Mouse (Mus musculus) heart, adult 2 months (tissue): ENCODE data around the gene Adam15. TPM values are rescaled to one million over a fixed set of nuclear protein-coding genes. Genes with fewer than 3 reads are reported as not detected.

Experiments used
- DNase-seq, 2 experiments: peaks; one replicate each; pipeline ENCODE4 v3.0.0; 2021
- H3K27ac ChIP-seq: fragments of 200-600 bp; 2 replicates; pipeline ENCODE4 v1.8.1; 2022
- H3K27me3 ChIP-seq: fragments of 200-500 bp; 2 replicates; pipeline ENCODE4 v1.6.1; 2012; ENCODE audit warnings: mild to moderate bottlenecking, low read length, inconsistent platforms, mixed read lengths; ENCODE audit not compliant: control insufficient read depth, insufficient read depth
- H3K36me3 ChIP-seq: fragments of 200-500 bp; 2 replicates; pipeline ENCODE4 v1.6.1; 2012; ENCODE audit warnings: low read length, inconsistent platforms; ENCODE audit not compliant: control insufficient read depth, insufficient read depth
- H3K4me1 ChIP-seq: fragments of 200-500 bp; 2 replicates; pipeline ENCODE4 v1.6.1; 2011; ENCODE audit warnings: low read length; ENCODE audit not compliant: control insufficient read depth, insufficient read depth
- H3K4me3 ChIP-seq: fragments of 200-600 bp; 2 replicates; pipeline ENCODE4 v1.8.1; 2022
- H3K79me2 ChIP-seq: fragments of 200-500 bp; replicated peaks from 2 replicates; pipeline ENCODE4 v1.6.1; 2012; ENCODE audit warnings: mild to moderate bottlenecking, inconsistent platforms, low read length, moderate library complexity, mixed read lengths; ENCODE audit not compliant: control insufficient read depth, insufficient read depth
- H3K9ac ChIP-seq: fragments of 200-500 bp; 2 replicates; pipeline ENCODE4 v1.6.1; 2012; ENCODE audit warnings: low read depth, mild to moderate bottlenecking, control low read depth, inconsistent platforms, low read length, mixed read lengths
- CTCF ChIP-seq: fragments of 200-600 bp; IDR thresholded peaks from 2 replicates; pipeline ENCODE4 v1.8.1; 2022; ENCODE audit warnings: antibody characterized with exemption, mild to moderate bottlenecking, moderate library complexity
- EP300 ChIP-seq: fragments of 200-500 bp; IDR thresholded peaks from 2 replicates; pipeline ENCODE4 v1.6.1; 2011; ENCODE audit warnings: low read depth, low read length, control low read depth; ENCODE audit not compliant: insufficient read depth
- POLR2A ChIP-seq: fragments of 200-500 bp; IDR thresholded peaks from 2 replicates; pipeline ENCODE4 v1.6.1; 2011; ENCODE audit warnings: mild to moderate bottlenecking, low read depth, low read length, control low read depth; ENCODE audit not compliant: insufficient read depth
- WGBS: fragments of 180-500 bp; shearing (Covaris S2); methylation state at CpG from one replicate; pipeline ENCODE4 v1.1.7; 2018; 5-methylcytosine and 5-hydroxymethylcytosine counted together
- intact Hi-C: fragments of 180-260 bp; cut with DNase I; formaldehyde crosslinking; loops from one replicate; pipeline ENCODE4 v1.15.1; 2025
- polyA plus RNA-seq: library from polyadenylated mRNA; depleted of rRNA; stranded (reverse); fragments of >200 nt; gene quantifications from 2 replicates; pipeline ENCODE4 v1.2.3, GENCODE M21; 2012
- total RNA-seq, 2 experiments: library from RNA; stranded (reverse); gene quantifications; 2 replicates each; pipeline ENCODE4 v1.2.3; 2021

Adam15 gene
- total and polyA plus RNA-seq, 3 experiments, result 56.8 to 95.7 (median 59.2) TPM

DNA sequence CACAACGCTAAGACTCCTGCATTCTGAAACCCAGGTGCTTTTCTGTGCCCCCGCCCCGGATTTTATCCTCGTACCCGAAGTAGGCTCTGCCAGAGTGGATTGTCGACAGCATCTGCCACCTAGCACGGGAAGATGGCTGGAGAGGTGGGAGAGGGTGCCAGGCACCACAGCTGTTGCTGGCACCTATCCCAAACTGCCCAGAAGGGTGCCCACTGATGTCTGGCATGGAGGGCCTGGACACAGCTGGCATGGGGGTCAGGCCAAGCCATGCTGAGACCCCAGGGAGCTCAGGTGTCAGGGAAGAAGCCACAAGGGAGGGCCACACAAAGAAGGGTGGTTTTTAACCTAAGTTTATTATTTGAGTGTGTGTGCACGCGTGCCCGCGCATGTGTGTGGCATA lies 16.7 kb downstream of the Adam15 start:
- intact Hi-C loops, result no loop called here
- no peaks in the 10 kb centered on the region for H3K79me2 ChIP-seq
- no peak overlapping the region for H3K9ac ChIP-seq
- H3K27me3 ChIP-seq, result no peaks in the 10 kb centered on the region; the same call in 1 of the 2 replicates
- H3K36me3 ChIP-seq, result no peaks in the 10 kb centered on the region
- WGBS, result 91% methylated on average over 11 of the region's 11 CpGs
- H3K4me3 ChIP-seq, result no peak overlapping the region
- TF ChIP-seq CTCF, result no peak
- no peak for TF ChIP-seq POLR2A
- TF ChIP-seq EP300, result no peak
- H3K27ac ChIP-seq, result no peak overlapping the region
- H3K4me1 ChIP-seq, result peaks cover 2% of the 10 kb centered on the region; the same call in 1 of the 2 replicates
- DNase-seq, result no peak

DNA sequence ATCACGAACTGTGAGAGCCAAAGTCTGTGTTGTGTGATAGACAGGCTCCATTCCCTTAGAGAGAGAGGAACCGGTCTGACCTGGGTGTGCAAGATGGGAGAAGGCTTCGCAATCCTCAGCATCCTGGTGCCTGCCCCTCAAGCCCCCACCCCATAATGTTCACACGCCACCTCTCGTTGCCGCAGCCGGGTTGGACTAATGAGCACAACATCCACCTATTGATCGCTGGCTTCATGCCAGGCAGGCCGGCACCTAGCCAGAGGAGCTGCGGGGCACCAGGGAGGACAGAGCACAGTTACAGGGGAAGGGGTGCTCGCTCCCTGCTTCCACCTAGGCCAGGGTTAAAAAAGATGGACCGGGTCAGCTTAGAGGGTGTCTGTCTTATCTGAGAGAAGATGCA lies 17.3 kb downstream of the Adam15 start:
- no peak overlapping the region for H3K4me3 ChIP-seq
- no peak for TF ChIP-seq POLR2A
- TF ChIP-seq CTCF, result no peak
- TF ChIP-seq EP300, result no peak
- 64% methylated on average over 12 of the region's 12 CpGs for WGBS

DNA sequence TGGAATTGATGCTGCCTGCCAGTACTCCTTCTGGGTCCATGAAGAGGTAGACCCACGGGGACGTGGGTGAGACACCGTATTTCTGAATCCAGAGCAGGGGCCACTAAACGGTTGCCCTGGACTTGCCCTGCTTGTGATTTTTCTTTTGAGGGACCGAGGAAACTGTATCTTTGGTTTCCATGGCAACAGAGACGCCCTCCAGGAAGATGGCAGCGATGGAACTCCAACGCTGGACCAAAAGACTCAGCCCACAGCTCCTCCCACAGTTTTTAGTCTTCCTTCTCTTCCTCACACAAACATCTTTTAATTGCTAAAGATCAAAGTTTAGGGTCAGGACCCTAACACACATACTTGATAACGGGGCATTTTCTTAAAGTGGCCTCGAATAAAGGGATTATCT lies 17.8 kb downstream of the Adam15 start:
- 73% methylated on average over 10 of the region's 10 CpGs for WGBS
- H3K4me3 ChIP-seq, result no peak overlapping the region
- H3K9ac ChIP-seq, result no peak overlapping the region
- peaks cover under 1% of the 10 kb centered on the region; the same call in 1 of the 2 replicates for H3K4me1 ChIP-seq
- no peaks in the 10 kb centered on the region for H3K79me2 ChIP-seq
- no peaks in the 10 kb centered on the region; the same call in 1 of the 2 replicates for H3K27me3 ChIP-seq
- intact Hi-C loops, result no loop called here
- no peaks in the 10 kb centered on the region for H3K36me3 ChIP-seq
- no peak overlapping the region for H3K27ac ChIP-seq
- TF ChIP-seq CTCF (no peak), POLR2A (no peak), EP300 (no peak)
- DNase-seq, result no peak

More for the DNA sequence above, 17.3 kb downstream of the Adam15 start:
- Histone ChIP-seq H3K27ac (no peak overlapping the region), H3K9ac (no peak overlapping the region), H3K79me2 (no peaks in the 10 kb centered on the region), H3K4me1 (peaks cover 2% of the 10 kb centered on the region; the same call in 1 of the 2 replicates), H3K36me3 (no peaks in the 10 kb centered on the region), H3K27me3 (no peaks in the 10 kb centered on the region; the same call in 1 of the 2 replicates)
- intact Hi-C loops, result no loop called here
- DNase-seq, result no peak

DNA sequence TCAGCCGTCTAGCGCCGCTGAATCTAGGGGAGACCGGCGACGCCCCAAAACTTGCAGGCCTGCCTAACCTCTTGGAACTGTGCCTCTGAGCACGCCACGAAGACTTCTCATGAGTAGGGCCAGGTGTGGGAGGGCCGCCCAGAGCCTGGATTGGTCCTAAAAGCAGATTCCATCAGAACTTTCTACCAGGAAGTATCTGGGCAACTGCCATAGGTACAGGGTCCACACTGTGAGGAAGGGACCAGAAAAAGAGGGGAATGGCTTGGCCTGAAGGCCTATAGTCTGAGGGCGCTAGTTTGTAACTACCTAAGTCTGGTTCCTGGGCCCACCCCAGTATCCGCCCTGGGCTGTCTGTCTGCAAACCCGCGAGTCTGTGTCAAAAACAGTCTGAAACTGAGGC lies 18.2 kb downstream of the Adam15 start:
- no peak for DNase-seq

DNA sequence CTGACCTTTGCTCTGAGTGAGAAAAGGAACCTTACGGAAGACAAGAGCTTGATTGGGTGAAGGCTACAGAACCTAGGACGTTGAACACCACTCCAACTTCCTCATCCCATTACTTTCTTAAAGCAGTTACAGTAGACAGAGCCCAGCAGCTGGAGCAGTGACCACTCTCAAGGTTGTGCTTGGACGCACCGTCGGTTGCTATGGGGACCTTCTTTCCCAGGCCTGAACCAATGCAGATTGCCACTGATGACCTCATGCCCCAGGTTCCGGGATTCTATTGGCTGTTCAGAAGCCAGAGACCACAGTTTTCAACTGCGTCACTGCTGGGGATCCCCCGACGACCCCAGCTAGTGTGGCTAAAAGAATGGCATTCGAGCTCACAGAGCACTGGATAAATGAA lies 18.8 kb downstream of the Adam15 start:
- H3K4me3 ChIP-seq, result no peak overlapping the region
- no peak for DNase-seq
- H3K27ac ChIP-seq, result no peak overlapping the region
- no peaks in the 10 kb centered on the region; the same call in 1 of the 2 replicates for H3K27me3 ChIP-seq
- WGBS, result 33% methylated on average over 10 of the region's 10 CpGs
- no peaks in the 10 kb centered on the region for H3K36me3 ChIP-seq
- no peak for TF ChIP-seq CTCF
- TF ChIP-seq POLR2A, result no peak
- no peak for TF ChIP-seq EP300
- intact Hi-C loops, result no loop called here
- H3K4me1 ChIP-seq, result no peaks in the 10 kb centered on the region
- H3K9ac ChIP-seq, result no peak overlapping the region
- H3K79me2 ChIP-seq, result no peaks in the 10 kb centered on the region

More for the DNA sequence above, 18.2 kb downstream of the Adam15 start:
- Histone ChIP-seq H3K27ac (no peak overlapping the region), H3K4me1 (no peaks in the 10 kb centered on the region), H3K4me3 (no peak overlapping the region), H3K79me2 (no peaks in the 10 kb centered on the region), H3K9ac (no peak overlapping the region), H3K27me3 (no peaks in the 10 kb centered on the region; the same call in 1 of the 2 replicates), H3K36me3 (no peaks in the 10 kb centered on the region)
- TF ChIP-seq CTCF, result no peak
- intact Hi-C loops, result no loop called here
- 74% methylated on average over 13 of the region's 13 CpGs for WGBS

DNA sequence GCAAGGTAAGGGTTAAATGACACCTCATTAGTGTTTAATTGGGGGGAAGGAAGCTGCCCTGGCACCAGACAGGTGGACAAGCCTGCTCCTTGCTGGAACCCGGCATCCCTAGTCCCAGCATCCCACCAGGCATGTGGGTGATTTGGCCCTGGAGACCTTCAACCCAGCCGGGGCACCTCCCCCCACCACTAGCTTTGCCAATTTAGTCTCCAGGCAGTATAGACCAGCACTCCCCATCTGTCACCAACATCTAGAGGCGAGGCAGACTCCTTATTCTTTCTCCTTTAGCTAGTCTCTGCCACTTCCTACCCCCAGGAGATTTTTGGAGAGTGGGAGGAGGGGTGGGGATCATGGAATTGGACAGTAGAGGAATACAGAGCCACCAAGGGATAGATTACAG lies 19.4 kb downstream of the Adam15 start:
- no peak for DNase-seq
- no peak overlapping the region for H3K4me3 ChIP-seq
- no peaks in the 10 kb centered on the region; the same call in 1 of the 2 replicates for H3K27me3 ChIP-seq
- H3K79me2 ChIP-seq, result no peaks in the 10 kb centered on the region
- no peaks in the 10 kb centered on the region for H3K4me1 ChIP-seq
- no peak overlapping the region for H3K27ac ChIP-seq
- TF ChIP-seq EP300, result no peak
- TF ChIP-seq POLR2A, result no peak
- TF ChIP-seq CTCF, result no peak
- WGBS, result 63% methylated on average over 3 of the region's 3 CpGs
- H3K9ac ChIP-seq, result no peak overlapping the region
- intact Hi-C loops, result no loop called here
- H3K36me3 ChIP-seq, result no peaks in the 10 kb centered on the region

DNA sequence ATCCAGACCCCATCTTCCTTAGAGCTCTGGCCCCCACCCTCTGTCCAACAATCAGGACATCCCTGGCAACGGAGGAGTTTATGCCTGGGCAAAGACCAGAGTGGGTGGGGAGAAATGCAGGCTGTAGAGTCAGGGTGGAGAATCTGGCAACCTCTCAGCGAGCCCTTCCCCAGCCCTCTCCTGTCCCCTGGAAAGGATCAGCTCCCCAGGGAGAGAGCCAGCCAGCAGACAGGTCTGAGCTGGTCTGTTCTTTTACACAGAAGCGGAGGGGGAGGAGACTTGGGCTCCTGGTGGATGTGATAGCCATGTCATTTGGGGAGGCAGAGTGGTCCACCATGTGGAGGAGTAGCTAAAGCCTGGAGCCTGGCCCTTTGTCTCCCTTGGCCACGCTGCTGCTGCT lies 21.2 kb downstream of the Adam15 start:
- Histone ChIP-seq H3K79me2 (no peaks in the 10 kb centered on the region), H3K4me3 (no peak overlapping the region), H3K27me3 (no peaks in the 10 kb centered on the region; the same call in 1 of the 2 replicates), H3K36me3 (no peaks in the 10 kb centered on the region), H3K27ac (no peak overlapping the region), H3K4me1 (no peaks in the 10 kb centered on the region), H3K9ac (no peak overlapping the region)
- WGBS, result 10% methylated on average over 4 of the region's 4 CpGs
- TF ChIP-seq POLR2A (no peak), EP300 (no peak), CTCF (no peak)
- intact Hi-C loops, result no loop called here
- DNase-seq, result no peak
